Mouse (Mus musculus): ENCODE data around the gene Gm15517. TPM values are rescaled to one million over a fixed set of nuclear protein-coding genes. Genes with fewer than 3 reads are reported as not detected.
"Not testable (repeated sequence)": the region's sequence is repeated elsewhere in the genome, so short reads cannot be mapped to it uniquely, and the experiment has no call there.

The Gm15517 gene
- polyA plus RNA-seq (2012; rRNA removed), result 16.9 and 20.7 TPM in 2 replicates

GRCm38 (mm10) chr7:44261147-44261546 is at the start of gene Gm15517:
TSS of gene Gm15517 (plus strand) at chr7:44261447.
- DNase-seq (ENCODE audit: low read depth), result no peak

DNA sequence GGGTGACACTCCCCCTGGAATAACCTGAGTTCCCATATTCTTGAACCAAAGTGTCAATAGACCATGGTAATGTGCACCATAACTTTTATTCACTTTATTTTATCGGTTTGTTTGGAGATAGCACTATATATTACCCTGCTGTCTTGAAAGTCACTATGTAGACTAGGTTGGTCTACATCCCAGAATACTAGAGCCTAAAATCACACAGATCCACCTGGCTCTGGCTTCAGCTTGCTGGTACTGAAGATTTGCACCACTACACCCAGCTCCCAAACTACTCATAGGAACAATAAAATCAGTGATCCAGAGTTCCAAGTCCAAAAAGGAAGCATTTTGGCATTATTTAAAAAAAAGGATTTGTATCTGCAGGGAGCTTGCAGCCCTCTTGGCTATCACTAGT is 45.6 kb upstream of the Gm15517 start, which contains the start of gene Klk1b5:
TSS of gene Klk1b5 (plus strand) at position 301 of the 400 bp plus-strand sequence.
- no peak for DNase-seq (ENCODE audit: low read depth)

GRCm38 (mm10) chr7:44221601-44222000 is 39.6 kb upstream of the Gm15517 start:
- DNase-seq (ENCODE audit: low read depth), result not testable (repeated sequence)

- not testable (repeated sequence) for DNase-seq (ENCODE audit: low read depth)
Measured at GRCm38 (mm10) chr7:44222335-44222734, 38.9 kb upstream of the Gm15517 start.

DNA sequence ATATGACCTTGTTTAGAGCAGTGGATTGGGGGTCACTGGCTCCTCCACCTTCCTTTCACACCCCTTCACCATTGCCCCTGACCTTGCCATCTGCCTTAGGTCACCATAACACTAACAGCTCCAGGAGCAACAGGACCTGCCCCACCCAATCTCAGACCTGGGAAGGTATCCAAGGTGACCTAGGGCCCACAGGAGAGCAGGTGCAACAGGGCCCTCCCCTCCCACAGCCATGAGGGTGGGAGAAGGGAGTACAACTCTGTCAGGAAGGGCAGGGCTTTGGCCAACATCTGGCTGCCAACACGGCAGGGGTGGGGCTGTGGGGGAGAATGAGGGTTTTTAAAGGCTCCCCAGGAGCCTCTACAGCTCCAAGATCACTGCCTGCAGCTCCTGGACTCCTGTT is 36.2 kb upstream of the Gm15517 start, which contains the start of gene Klk1:
TSS of gene Klk1 (plus strand) at position 285 of the 400 bp plus-strand sequence.
- DNase-seq (ENCODE audit: low read depth), result no peak

GRCm38 (mm10) chr7:44235909-44236308 is 25.3 kb upstream of the Gm15517 start, which contains the start of gene Gm36864:
TSS of gene Gm36864 (plus strand) at chr7:44236177.
- DNase-seq (ENCODE audit: low read depth), result no peak

DNA sequence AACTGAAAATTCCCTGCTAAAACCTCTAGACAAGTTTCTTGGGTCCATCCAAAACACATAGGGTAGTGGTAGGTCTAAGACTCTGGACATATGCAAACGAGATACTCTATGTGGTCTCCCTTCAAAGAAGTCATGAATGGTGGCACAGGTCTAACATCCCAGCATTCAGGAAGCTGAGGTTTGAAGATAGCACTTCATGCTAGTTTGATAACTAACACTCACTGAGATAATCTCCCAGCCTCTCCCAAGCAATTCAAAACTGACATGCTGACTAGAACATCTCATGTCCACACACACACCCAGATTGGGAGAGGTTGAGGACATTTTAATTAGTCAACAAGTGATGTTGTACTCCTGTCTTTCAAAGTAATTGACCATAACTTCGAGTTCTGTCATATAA is 21.3 kb upstream of the Gm15517 start:
- no peak for DNase-seq (ENCODE audit: low read depth)

- no peak for DNase-seq (ENCODE audit: low read depth)
Measured at GRCm38 (mm10) chr7:44240712-44241111, 20.5 kb upstream of the Gm15517 start.

- no peak for DNase-seq (ENCODE audit: low read depth)
Measured at GRCm38 (mm10) chr7:44241163-44241562, 20.1 kb upstream of the Gm15517 start.

- DNase-seq (ENCODE audit: low read depth), result no peak
Measured at GRCm38 (mm10) chr7:44244080-44244479, 17.2 kb upstream of the Gm15517 start.

- peak; percentile 45 for DNase-seq (ENCODE audit: low read depth)
Measured at GRCm38 (mm10) chr7:44246055-44246983, 14.9 kb upstream of the Gm15517 start, which contains the start of the genes 1700028J19Rik and 2410002F23Rik. TSS of gene 1700028J19Rik (minus strand) at chr7:44246695. TSS of gene 2410002F23Rik (plus strand) at chr7:44246722.

- no peak for DNase-seq (ENCODE audit: low read depth)
Measured at GRCm38 (mm10) chr7:44246984-44247470, 14.2 kb upstream of the Gm15517 start.

- no peak for DNase-seq (ENCODE audit: low read depth)
Measured at GRCm38 (mm10) chr7:44247971-44248370, 13.3 kb upstream of the Gm15517 start.

DNA sequence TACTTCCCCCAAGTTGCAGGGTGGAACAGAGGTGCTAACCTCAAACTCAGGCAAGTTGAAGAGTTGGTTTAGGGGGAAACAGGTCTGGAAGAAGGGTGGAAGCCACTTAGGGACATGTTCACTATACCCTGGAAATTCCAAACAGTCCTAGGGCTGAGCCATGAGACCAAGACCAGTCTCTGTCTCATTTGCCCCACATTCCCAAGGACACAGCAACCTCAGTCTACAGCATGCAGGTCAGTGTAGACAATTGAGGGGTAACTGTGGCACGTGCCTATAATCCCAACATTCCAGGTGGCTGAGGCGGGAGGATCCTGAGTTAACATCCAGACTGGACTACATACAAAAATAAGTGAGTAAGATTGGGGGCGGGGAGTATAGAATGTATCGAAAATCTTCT is 12.0 kb upstream of the Gm15517 start:
- DNase-seq (ENCODE audit: low read depth), result no peak

DNA sequence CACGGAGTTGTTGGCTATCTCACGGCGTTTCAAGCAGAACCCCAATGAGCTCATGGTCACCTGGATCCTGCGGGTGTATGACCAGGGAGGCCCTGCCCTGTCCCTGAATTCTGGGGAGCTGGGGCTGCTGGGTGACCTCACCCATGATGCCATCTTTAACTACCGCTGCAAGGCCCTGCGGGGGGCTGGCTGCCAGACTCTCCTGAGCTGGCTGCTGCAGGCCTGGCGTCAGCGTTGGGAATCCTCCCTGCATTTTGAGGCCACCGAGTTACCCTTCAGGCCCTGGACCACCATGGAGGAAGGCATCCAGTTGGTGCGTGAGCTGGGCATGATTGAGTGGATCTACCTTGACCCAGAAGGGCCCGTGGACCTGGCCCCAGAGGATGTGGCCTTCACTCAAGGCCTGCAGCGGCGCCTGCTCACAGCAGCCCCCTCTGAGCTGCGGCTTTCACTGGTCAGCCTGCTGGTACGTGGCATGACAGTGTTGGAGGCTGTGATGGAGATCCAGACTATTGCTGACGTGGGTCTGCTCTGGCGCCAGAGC is 10.4 kb upstream of the Gm15517 start:
- not testable (repeated sequence) for DNase-seq (ENCODE audit: low read depth)

- DNase-seq (ENCODE audit: low read depth), result no peak
Measured at GRCm38 (mm10) chr7:44253023-44253616, 8.1 kb upstream of the Gm15517 start.

GRCm38 (mm10) chr7:44254930-44255329 is 6.3 kb upstream of the Gm15517 start:
- no peak for DNase-seq (ENCODE audit: low read depth)

- DNase-seq (ENCODE audit: low read depth), result no peak
Measured at GRCm38 (mm10) chr7:44257278-44257677, 4.0 kb upstream of the Gm15517 start, which contains the start of gene Acp4. TSS of gene Acp4 (minus strand) at chr7:44257378.

DNA sequence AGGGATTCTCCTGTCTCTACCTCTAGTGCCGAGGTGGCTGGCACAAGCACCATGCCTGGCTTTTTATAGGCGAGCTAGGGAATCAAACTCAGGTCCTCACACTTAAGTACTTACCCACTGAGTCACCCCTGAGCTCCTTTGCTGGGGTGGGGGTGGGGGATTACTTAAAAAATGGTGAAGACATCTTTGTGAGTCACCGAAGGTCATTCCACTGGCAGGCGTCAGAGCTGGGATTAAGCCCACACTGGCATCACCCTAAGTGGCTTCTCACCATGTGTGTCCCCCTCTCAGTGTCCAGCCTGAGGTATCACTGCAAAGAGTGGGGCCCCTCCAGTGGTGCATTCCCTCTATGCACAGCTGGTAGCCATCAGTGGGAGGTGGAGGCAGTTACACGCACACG is 837 bp upstream of the Gm15517 start:
- no peak for DNase-seq (ENCODE audit: low read depth)

- DNase-seq (ENCODE audit: low read depth), result peak; percentile 58
Measured at GRCm38 (mm10) chr7:44262791-44263643, 1.8 kb downstream of the Gm15517 start.

DNA sequence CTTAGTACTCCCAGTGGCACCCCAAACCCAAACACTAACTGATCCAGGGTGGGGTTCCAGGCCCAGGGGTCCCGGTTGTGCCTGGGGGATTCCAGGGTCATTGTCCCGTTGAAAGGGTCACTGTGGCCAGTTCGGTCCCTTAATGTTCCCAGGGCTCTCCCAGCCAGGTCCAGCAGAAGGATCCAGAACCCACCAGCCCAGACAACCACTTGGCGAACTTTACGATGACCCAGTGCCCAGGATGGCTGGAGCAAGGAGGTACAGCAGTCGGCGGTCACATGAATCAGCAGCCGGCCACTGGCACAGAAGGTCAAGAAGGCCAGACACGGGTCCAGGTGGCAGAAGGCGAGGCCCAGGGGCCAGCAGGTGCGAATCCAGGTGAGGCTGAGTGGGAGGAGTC is 6.9 kb downstream of the Gm15517 start:
- no peak for DNase-seq (ENCODE audit: low read depth)

All from gonadal fat pad, adult 2 months (tissue).